Mouse (Mus musculus) MEL (cell line): ENCODE results near the gene Arhgef2. TPM values are rescaled to one million over a fixed set of nuclear protein-coding genes. Genes with fewer than 3 reads are reported as not detected.

ENCODE experiments used
- DNase-seq: peaks from one replicate; pipeline ENCODE4 v3.0.0; 2011; ENCODE audit warnings: low read depth, low spot score
- H3K27ac ChIP-seq: 2 replicates; pipeline ENCODE4 v1.5.1; 2012; ENCODE audit warnings: low read depth, mild to moderate bottlenecking, control low read depth, low read length, moderate library complexity; ENCODE audit not compliant: control insufficient read depth
- H3K27me3 ChIP-seq, 2 experiments: fragments of 150-350 bp in 1 of 2; sonication (generic) in 1 of 2; 2 replicates each; pipeline ENCODE4 v1.6.1; 2012; ENCODE audit warnings: low read length in 2 of 2, mild to moderate bottlenecking in 2 of 2, improper control_type of control experiment in 1 of 2, moderate library complexity in 1 of 2; ENCODE audit not compliant: insufficient read depth in 2 of 2, control insufficient read depth in 1 of 2
- H3K36me3 ChIP-seq, 2 experiments: 2 replicates each; pipeline ENCODE4 v1.6.1; 2012 to 2014; ENCODE audit warnings: low read length in 2 of 2, improper control_type of control experiment in 1 of 2, inconsistent platforms in 1 of 2, mild to moderate bottlenecking in 1 of 2; ENCODE audit not compliant: insufficient read depth in 2 of 2, control insufficient read depth in 1 of 2
- H3K4me1 ChIP-seq, 2 experiments: fragments of 150-350 bp in 1 of 2; sonication (generic) in 1 of 2; 2 replicates each; pipeline ENCODE4 v1.6.1; 2012; ENCODE audit warnings: low read length in 2 of 2, improper control_type of control experiment in 1 of 2, mild to moderate bottlenecking in 1 of 2; ENCODE audit not compliant: insufficient read depth in 2 of 2, control insufficient read depth in 1 of 2
- H3K4me3 ChIP-seq, 2 experiments: fragments of 150-350 bp in 1 of 2; sonication (generic) in 1 of 2; 2 replicates each; pipeline ENCODE4 v1.5.1; 2012; ENCODE audit warnings: low read depth in 2 of 2, low read length in 2 of 2, mild to moderate bottlenecking in 2 of 2, moderate library complexity in 2 of 2, control low read depth in 1 of 2, improper control_type of control experiment in 1 of 2; ENCODE audit not compliant: control insufficient read depth in 1 of 2, insufficient read depth in 1 of 2
- H3K79me2 ChIP-seq: 2 replicates; pipeline ENCODE4 v1.6.1; 2012; ENCODE audit warnings: mild to moderate bottlenecking, low read length, moderate library complexity; ENCODE audit not compliant: control insufficient read depth, poor library complexity, insufficient read depth
- H3K9ac ChIP-seq: 2 replicates; pipeline ENCODE4 v1.6.1; 2012; ENCODE audit warnings: low read depth, mild to moderate bottlenecking, control low read depth, low read length, moderate library complexity; ENCODE audit not compliant: control insufficient read depth, poor library complexity, severe bottlenecking
- H3K9me3 ChIP-seq: fragments of 150-350 bp; sonication (generic); replicated peaks from 2 replicates; pipeline ENCODE4 v1.6.1; 2012; ENCODE audit warnings: mild to moderate bottlenecking, low read length, improper control_type of control experiment, moderate library complexity; ENCODE audit not compliant: insufficient read depth
- CHD1 ChIP-seq: IDR thresholded peaks from 2 replicates; pipeline ENCODE4 v1.6.1; 2012; ENCODE audit warnings: low read depth, mild to moderate bottlenecking, inconsistent platforms, low read length, improper control_type of control experiment
- CHD2 ChIP-seq: IDR thresholded peaks from 2 replicates; pipeline ENCODE4 v1.6.1; 2011; ENCODE audit warnings: low read length, improper control_type of control experiment
- CTCF ChIP-seq, 3 experiments: IDR thresholded peaks in 2 of 3; conservative IDR thresholded peaks in 1 of 3; 2 replicates each; pipeline ENCODE4 v1.5.1; 2011 to 2012; ENCODE audit warnings: low read length in 3 of 3, low read depth in 2 of 3, mild to moderate bottlenecking in 2 of 3, improper control_type of control experiment in 1 of 3, inconsistent platforms in 1 of 3, mixed read lengths in 1 of 3, moderate library complexity in 1 of 3; ENCODE audit not compliant: control insufficient read depth in 1 of 3, insufficient read depth in 1 of 3, poor library complexity in 1 of 3, severe bottlenecking in 1 of 3
- E2F4 ChIP-seq: IDR thresholded peaks from 2 replicates; pipeline ENCODE4 v1.6.1; 2011; ENCODE audit warnings: low read depth, low read length, improper control_type of control experiment, borderline replicate concordance
- ELF1 ChIP-seq: IDR thresholded peaks from 2 replicates; pipeline ENCODE4 v1.6.1; 2014; ENCODE audit warnings: low read depth, mild to moderate bottlenecking, inconsistent platforms, low read length, improper control_type of control experiment, moderate library complexity
- EP300 ChIP-seq, 2 experiments: IDR thresholded peaks; 2 replicates each; pipeline ENCODE4 v1.6.1; 2011; ENCODE audit warnings: improper control_type of control experiment in 2 of 2, low read length in 2 of 2, low read depth in 1 of 2, mild to moderate bottlenecking in 1 of 2
- ETS1 ChIP-seq: IDR thresholded peaks from 2 replicates; pipeline ENCODE4 v1.6.1; 2012; ENCODE audit warnings: low read depth, mild to moderate bottlenecking, inconsistent platforms, low read length, improper control_type of control experiment, moderate library complexity
- GABPA ChIP-seq: IDR thresholded peaks from 2 replicates; pipeline ENCODE4 v1.6.1; 2012; ENCODE audit warnings: low read depth, mild to moderate bottlenecking, inconsistent platforms, low read length, improper control_type of control experiment, moderate library complexity
- GATA1 ChIP-seq: IDR thresholded peaks from 2 replicates; pipeline ENCODE4 v1.6.1; 2011; ENCODE audit warnings: low read depth, low read length, improper control_type of control experiment
- HCFC1 ChIP-seq: IDR thresholded peaks from 2 replicates; pipeline ENCODE4 v1.6.1; 2012; ENCODE audit warnings: low read depth, mild to moderate bottlenecking, inconsistent platforms, low read length, improper control_type of control experiment, moderate library complexity
- JUND ChIP-seq: IDR thresholded peaks from 2 replicates; pipeline ENCODE4 v1.6.1; 2011; ENCODE audit warnings: low read depth, mild to moderate bottlenecking, improper control_type of control experiment, low read length
- KAT2A ChIP-seq: conservative IDR thresholded peaks from 2 replicates; pipeline ENCODE4 v1.6.1; 2012; ENCODE audit warnings: low read depth, low read length, improper control_type of control experiment, inconsistent platforms
- MAFK ChIP-seq: IDR thresholded peaks from 2 replicates; pipeline ENCODE4 v1.6.1; 2011; ENCODE audit warnings: low read depth, mild to moderate bottlenecking, low read length, improper control_type of control experiment, borderline replicate concordance
- MAZ ChIP-seq: IDR thresholded peaks from 2 replicates; pipeline ENCODE4 v1.6.1; 2012; ENCODE audit warnings: low read depth, mild to moderate bottlenecking, inconsistent platforms, low read length, improper control_type of control experiment
- MEF2A ChIP-seq: IDR thresholded peaks from 2 replicates; pipeline ENCODE4 v1.6.1; 2014; ENCODE audit warnings: low read depth, mild to moderate bottlenecking, inconsistent platforms, low read length, improper control_type of control experiment; ENCODE audit not compliant: poor library complexity, insufficient replicate concordance, severe bottlenecking; ENCODE audit errors: extremely low read depth
- MXI1 ChIP-seq: IDR thresholded peaks from 2 replicates; pipeline ENCODE4 v1.6.1; 2011; ENCODE audit warnings: mild to moderate bottlenecking, low read depth, low read length, improper control_type of control experiment
- MYB ChIP-seq: IDR thresholded peaks from 2 replicates; pipeline ENCODE4 v1.6.1; 2011; ENCODE audit warnings: mild to moderate bottlenecking, low read depth, low read length, improper control_type of control experiment
- MYC ChIP-seq: IDR thresholded peaks from 2 replicates; pipeline ENCODE4 v1.6.1; 2011; ENCODE audit warnings: low read depth, mild to moderate bottlenecking, low read length, improper control_type of control experiment, moderate library complexity
- NELFE ChIP-seq: IDR thresholded peaks from 2 replicates; pipeline ENCODE4 v1.6.1; 2011; ENCODE audit warnings: low read depth, low read length, improper control_type of control experiment
- NRF1 ChIP-seq: IDR thresholded peaks from 2 replicates; pipeline ENCODE4 v1.6.1; 2014; ENCODE audit warnings: low read depth, mild to moderate bottlenecking, inconsistent platforms, low read length, improper control_type of control experiment, moderate library complexity; ENCODE audit not compliant: poor library complexity, insufficient read depth, severe bottlenecking
- POLR2A ChIP-seq, 2 experiments: IDR thresholded peaks; 2 replicates each; pipeline ENCODE4 v1.6.1; 2011 to 2012; ENCODE audit warnings: low read length in 2 of 2, mild to moderate bottlenecking in 2 of 2, control low read depth in 1 of 2, improper control_type of control experiment in 1 of 2, low read depth in 1 of 2, moderate library complexity in 1 of 2; ENCODE audit not compliant: control insufficient read depth in 1 of 2, insufficient read depth in 1 of 2, poor library complexity in 1 of 2
- POLR2AphosphoS2 ChIP-seq: IDR thresholded peaks from 2 replicates; pipeline ENCODE4 v1.6.1; 2011; ENCODE audit warnings: low read length, improper control_type of control experiment
- POLR2AphosphoS5 ChIP-seq: IDR thresholded peaks from 2 replicates; pipeline ENCODE4 v1.6.1; 2012; ENCODE audit warnings: low read depth, borderline replicate concordance, mild to moderate bottlenecking, inconsistent platforms, low read length, moderate library complexity, mixed read lengths
- RAD21 ChIP-seq: IDR thresholded peaks from 2 replicates; pipeline ENCODE4 v1.6.1; 2011; ENCODE audit warnings: mild to moderate bottlenecking, low read depth, low read length, improper control_type of control experiment
- RCOR1 ChIP-seq: IDR thresholded peaks from 2 replicates; pipeline ENCODE4 v1.6.1; 2012; ENCODE audit warnings: low read depth, mild to moderate bottlenecking, inconsistent platforms, low read length, improper control_type of control experiment
- SIN3A ChIP-seq: IDR thresholded peaks from 2 replicates; pipeline ENCODE4 v1.6.1; 2012; ENCODE audit warnings: low read length, improper control_type of control experiment, inconsistent platforms
- SMC3 ChIP-seq: IDR thresholded peaks from 2 replicates; pipeline ENCODE4 v1.6.1; 2011; ENCODE audit warnings: low read depth, low read length, improper control_type of control experiment
- TAL1 ChIP-seq: IDR thresholded peaks from 2 replicates; pipeline ENCODE4 v1.6.1; 2012; ENCODE audit warnings: mild to moderate bottlenecking, inconsistent platforms, low read length, moderate library complexity, mixed read lengths
- TBP ChIP-seq: IDR thresholded peaks from 2 replicates; pipeline ENCODE4 v1.8.0; 2011; ENCODE audit warnings: low read depth, low read length, improper control_type of control experiment
- TCF12 ChIP-seq: IDR thresholded peaks from 2 replicates; pipeline ENCODE4 v1.6.1; 2014; ENCODE audit warnings: low read depth, mild to moderate bottlenecking, inconsistent platforms, low read length, improper control_type of control experiment, moderate library complexity
- UBTF ChIP-seq: IDR thresholded peaks from 2 replicates; pipeline ENCODE4 v1.6.1; 2012; ENCODE audit warnings: low read depth, mild to moderate bottlenecking, inconsistent platforms, low read length, improper control_type of control experiment, moderate library complexity, borderline replicate concordance; ENCODE audit not compliant: insufficient read depth
- USF2 ChIP-seq, 2 experiments: IDR thresholded peaks; 2 replicates each; pipeline ENCODE4 v1.6.1; 2011 to 2012; ENCODE audit warnings: improper control_type of control experiment in 2 of 2, low read length in 2 of 2, borderline replicate concordance in 1 of 2, inconsistent platforms in 1 of 2, low read depth in 1 of 2, mild to moderate bottlenecking in 1 of 2; ENCODE audit not compliant: insufficient read depth in 1 of 2
- ZC3H11A ChIP-seq: IDR thresholded peaks from 2 replicates; pipeline ENCODE4 v1.6.1; 2012; ENCODE audit warnings: low read depth, mild to moderate bottlenecking, inconsistent platforms, low read length, improper control_type of control experiment
- ZKSCAN1 ChIP-seq: IDR thresholded peaks from 2 replicates; pipeline ENCODE4 v1.6.1; 2012; ENCODE audit warnings: low read depth, mild to moderate bottlenecking, inconsistent platforms, low read length, improper control_type of control experiment, moderate library complexity
- ZMIZ1 ChIP-seq: IDR thresholded peaks from 2 replicates; pipeline ENCODE4 v1.6.1; 2012; ENCODE audit warnings: low read depth, mild to moderate bottlenecking, inconsistent platforms, low read length, improper control_type of control experiment, moderate library complexity
- ZNF384 ChIP-seq: IDR thresholded peaks from 2 replicates; pipeline ENCODE4 v1.6.1; 2012; ENCODE audit warnings: low read depth, mild to moderate bottlenecking, inconsistent platforms, low read length, improper control_type of control experiment
- polyA plus RNA-seq, 2 experiments: library from polyadenylated mRNA; stranded (reverse) in 1 of 2; unstranded in 1 of 2; fragments of >175 nt in 1 of 2; fragments of >200 nt in 1 of 2; gene quantifications; 2 replicates each; pipeline versions ENCODE4 v1.2.1 to v1.2.4; 2012; ENCODE audit warnings: low replicate concordance in 2 of 2, low read depth in 1 of 2; ENCODE audit not compliant: insufficient read length in 2 of 2, insufficient read depth in 1 of 2, missing spikeins in 1 of 2
- total RNA-seq: library from RNA; depleted of rRNA; stranded (reverse); fragments of 300-350 nt; gene quantifications from 2 replicates; pipeline ENCODE4 v1.2.3, GENCODE M21; 2012

Arhgef2 gene
- total and polyA plus RNA-seq, 3 experiments, result 113 to 183 TPM; not detected in 1

DNA sequence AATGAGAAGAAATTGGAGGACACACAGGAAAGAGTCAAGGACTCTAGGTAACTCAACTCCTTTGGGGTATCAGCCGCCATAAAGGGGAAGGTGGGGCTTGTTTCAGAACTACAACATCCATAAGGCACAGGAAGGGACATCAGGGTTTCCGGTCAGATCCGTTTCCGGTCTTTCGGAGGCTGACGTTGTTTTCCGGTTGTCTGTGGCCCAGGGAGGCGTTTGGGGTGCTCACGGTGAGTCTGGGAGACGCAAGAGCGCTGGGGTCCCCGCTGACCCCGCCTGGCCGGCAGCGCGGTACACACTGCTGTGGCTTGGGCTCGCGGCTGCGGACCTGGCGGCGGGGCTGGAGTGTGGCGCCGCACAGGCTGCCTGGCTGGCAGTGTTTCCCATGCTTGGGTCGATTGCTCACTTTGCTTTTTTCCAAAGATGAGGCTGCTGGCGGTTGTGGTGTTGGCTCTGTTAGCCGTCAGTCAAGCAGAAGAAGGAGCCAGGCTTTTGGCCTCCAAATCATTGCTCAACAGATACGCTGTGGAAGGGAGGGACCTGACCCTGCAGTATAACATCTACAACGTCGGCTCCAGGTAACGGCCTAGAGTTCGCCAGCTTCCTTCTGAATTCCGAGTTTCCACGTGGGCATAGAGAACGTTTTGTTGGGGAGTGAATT is 26.2 kb upstream of the Arhgef2 start:
- peaks cover 21% of the 10 kb centered on the region for H3K79me2 ChIP-seq
- DNase-seq, result peak; percentile 97
- peak overlapping the region; percentile 53 for H3K27ac ChIP-seq
- H3K27me3 ChIP-seq, result no peaks in the 10 kb centered on the region
- peak overlapping the region; percentile 89 for H3K9ac ChIP-seq
- peaks cover 17 to 18% of the 10 kb centered on the region in 2 experiments for H3K36me3 ChIP-seq
- no peaks in the 10 kb centered on the region for H3K9me3 ChIP-seq
- peak overlapping the region; percentile 87 to 93 for H3K4me3 ChIP-seq
- H3K4me1 ChIP-seq, result peaks cover 0 to 19% of the 10 kb centered on the region in 2 experiments; a peak in 2 of 4 replicates
- TF ChIP-seq MAFK (0 out of 2 replicates have a peak, but pooled peaks have one; percentile 38), ETS1 (no peak), HCFC1 (peak; percentile 97), ZKSCAN1 (no peak), ZC3H11A (no peak), MXI1 (peak; percentile 83), USF2 (IDR thresholded peaks at IDR 0.05; ENCODE audit: borderline replicate concordance in 1 of 2, insufficient read depth in 1 of 2, low read depth in 1 of 2, low read length in 2 of 2) (no peak), GABPA (no peak), MYB (no peak), GATA1 (no peak), ELF1 (peak; percentile 91), E2F4 (no peak; the same call in 1 of the 2 replicates), NRF1 (no peak), MEF2A (no peak), TBP (peak; percentile 95), POLR2AphosphoS2 (peak; percentile 84; the same call in 1 of the 2 replicates), NELFE (peak; percentile 90), POLR2AphosphoS5 (no peak), SIN3A (peak; percentile 96), SMC3 (no peak), MAZ (peak; percentile 73; the same call in 1 of the 2 replicates), UBTF (no peak), RCOR1 (peak; percentile 54; the same call in 1 of the 2 replicates), KAT2A (peak; percentile 96), CTCF (IDR thresholded peaks at IDR 0.05 in 2 of 3, conservative IDR thresholded peaks at IDR 0.05 in 1 of 3; ENCODE audit: control insufficient read depth in 1 of 3, insufficient read depth in 1 of 3, low read depth in 2 of 3, low read length in 3 of 3, poor library complexity in 1 of 3, severe bottlenecking in 1 of 3) (no peak), TCF12 (peak; percentile 79), ZMIZ1 (no peak), CHD2 (no peak), RAD21 (no peak), CHD1 (0 out of 2 replicates have a peak, but pooled peaks have one; percentile 48), EP300 (IDR thresholded peaks at IDR 0.05; ENCODE audit: low read depth in 1 of 2, low read length in 2 of 2) (no peak), TAL1 (no peak), ZNF384 (no peak), MYC (peak; percentile 69), POLR2A (IDR thresholded peaks at IDR 0.05; ENCODE audit: control insufficient read depth in 1 of 2, insufficient read depth in 1 of 2, low read depth in 1 of 2, low read length in 2 of 2, poor library complexity in 1 of 2) (peak; percentile 83 to 95), JUND (no peak)
